Mouse (Mus musculus) urinary bladder, adult 18-20 months (tissue): ENCODE results near the gene Nepro.
A peak's percentile ranks its signal among the peaks of the same experiment; 100 is the strongest.

Experiments used
- DNase-seq, 2 experiments: peaks; one replicate each; pipeline ENCODE4 v3.0.0; 2022; ENCODE audit warnings: low spot score in 2 of 2, mixed read lengths in 2 of 2

Nepro gene

DNA sequence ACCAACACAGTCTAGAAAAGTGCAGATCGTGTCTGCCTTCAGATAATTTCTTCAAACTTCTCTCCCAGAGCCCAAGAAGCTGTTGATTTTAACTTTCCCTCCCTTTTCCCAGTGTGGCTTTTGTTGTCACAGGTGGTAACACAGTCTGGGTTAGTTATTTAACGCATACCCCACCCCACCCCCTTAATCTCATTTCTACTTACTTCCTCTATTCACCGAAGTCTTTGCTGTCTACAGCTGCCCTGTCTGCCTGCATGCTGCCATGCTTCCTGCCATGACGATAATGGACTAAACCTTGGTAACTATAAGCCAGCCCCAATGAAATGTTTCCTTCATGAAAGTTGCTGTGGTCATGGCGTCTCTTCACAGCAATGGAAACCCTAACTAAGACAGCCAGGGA, 21.8 kb upstream of the Nepro start:
- no peak for DNase-seq

DNA sequence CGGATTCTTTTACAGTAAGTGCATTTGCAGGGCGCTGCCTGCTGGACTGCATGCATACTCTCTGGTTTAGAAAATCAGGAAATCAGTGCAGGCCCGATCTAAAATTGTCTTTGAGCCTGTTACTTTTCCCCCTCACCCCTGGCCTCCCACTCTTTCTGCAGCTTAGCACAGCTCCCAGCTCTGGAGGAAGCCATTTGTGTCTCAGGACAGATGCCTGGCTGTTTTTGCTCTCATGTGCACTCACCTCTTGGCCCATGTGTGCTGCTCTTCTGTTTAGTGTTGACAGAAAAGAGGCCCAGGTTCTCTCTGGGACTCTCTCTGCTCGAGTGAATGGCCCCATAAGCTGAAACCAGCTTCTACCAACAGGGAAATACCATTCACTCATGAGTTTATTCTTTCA, 20.6 kb upstream of the Nepro start:
- DNase-seq, result no peak

GRCm38 (mm10) chr16:44716305-44717140, 7.6 kb upstream of the Nepro start:
- peak in 1 of 2 experiments; percentile 11 for DNase-seq

- no peak for DNase-seq
Observed at GRCm38 (mm10) chr16:44717141-44717634, 6.9 kb upstream of the Nepro start.

DNA sequence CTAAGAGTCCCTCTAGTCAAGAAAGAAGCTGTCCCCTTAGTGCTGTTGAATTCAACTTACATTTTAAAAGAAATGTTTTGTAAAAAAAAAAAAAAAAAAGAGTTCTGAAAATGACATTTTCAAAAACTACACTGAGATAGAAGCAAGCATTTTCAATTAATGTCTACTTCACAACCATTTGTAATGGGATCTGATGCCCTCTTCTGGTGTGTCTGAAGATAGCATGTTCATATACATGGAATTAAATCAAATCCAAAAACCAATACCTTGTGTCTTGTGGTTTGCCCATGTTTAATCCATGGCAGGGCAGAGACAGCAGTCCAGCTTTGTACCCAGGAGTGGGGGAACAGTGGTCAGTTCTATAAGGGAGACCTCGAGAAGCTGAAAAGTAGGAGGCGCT, 6.3 kb upstream of the Nepro start:
- DNase-seq, result no peak

GRCm38 (mm10) chr16:44719349-44719748, 4.8 kb upstream of the Nepro start:
- DNase-seq, result no peak

- no peak for DNase-seq
Observed at GRCm38 (mm10) chr16:44720518-44720917, 3.6 kb upstream of the Nepro start.

DNA sequence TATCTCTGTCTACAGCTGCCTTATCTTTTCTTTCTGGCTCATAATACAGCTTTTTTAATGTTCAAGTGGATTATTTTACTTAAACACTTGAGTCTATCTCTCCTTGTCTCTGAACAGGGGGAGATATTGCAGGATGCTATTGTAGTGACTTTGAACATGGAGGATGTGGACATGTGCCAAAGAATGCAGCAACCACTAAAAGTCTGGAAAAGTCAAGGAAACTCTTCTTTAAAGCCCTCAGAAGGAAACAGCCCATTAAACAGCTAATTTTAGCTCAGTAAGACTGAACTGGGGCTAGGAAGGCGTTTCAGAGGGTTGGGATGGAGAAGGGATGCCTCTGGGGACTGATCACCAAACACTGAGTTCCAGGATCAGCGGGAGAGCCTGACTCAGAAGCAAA, 1.4 kb upstream of the Nepro start:
- DNase-seq, result no peak

DNA sequence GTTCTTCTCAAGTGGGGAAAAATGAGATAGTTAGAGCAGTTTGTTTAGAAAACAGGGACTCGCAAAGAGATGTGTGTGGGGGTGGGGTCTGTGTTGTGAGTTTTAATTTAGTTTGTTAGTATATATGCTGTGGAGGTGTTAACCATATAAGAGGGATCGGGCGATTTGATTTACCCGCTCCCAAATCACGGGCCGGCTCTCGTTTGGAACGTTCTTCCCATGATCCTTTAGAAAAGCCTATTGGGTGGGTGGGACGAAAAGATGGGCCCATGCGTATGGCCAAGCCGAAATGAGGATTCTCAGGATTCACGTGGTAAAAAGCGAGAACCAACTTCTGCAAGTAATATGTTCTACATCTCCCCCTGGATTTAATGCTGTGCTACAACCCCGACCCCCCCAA, 746 bp downstream of the Nepro start:
- no peak for DNase-seq

- peak; percentile 28 to 64 for DNase-seq
Observed at GRCm38 (mm10) chr16:44725286-44726223, 1.5 kb downstream of the Nepro start.

DNA sequence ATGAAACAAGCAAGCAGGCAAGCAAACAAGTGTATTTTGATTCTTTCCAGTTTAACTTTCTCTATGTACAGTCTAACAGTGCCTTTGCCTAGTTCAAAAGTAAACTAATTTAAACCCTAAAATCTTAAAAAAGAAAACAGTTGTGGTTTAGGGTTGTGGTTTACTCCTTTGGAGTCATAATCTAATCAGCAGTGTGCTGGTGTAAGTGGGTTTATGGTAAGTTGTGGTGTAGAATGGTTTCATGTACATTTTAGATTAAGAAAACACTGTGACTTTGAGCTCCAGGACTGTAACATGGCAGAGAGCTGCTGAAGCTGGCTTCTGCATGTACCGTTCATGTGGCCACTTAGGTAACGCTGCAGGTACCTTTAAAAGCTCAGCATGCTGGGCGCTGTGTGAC, 3.4 kb downstream of the Nepro start:
- no peak for DNase-seq

- no peak for DNase-seq
Observed at GRCm38 (mm10) chr16:44734059-44734458, 10.0 kb downstream of the Nepro start.

DNA sequence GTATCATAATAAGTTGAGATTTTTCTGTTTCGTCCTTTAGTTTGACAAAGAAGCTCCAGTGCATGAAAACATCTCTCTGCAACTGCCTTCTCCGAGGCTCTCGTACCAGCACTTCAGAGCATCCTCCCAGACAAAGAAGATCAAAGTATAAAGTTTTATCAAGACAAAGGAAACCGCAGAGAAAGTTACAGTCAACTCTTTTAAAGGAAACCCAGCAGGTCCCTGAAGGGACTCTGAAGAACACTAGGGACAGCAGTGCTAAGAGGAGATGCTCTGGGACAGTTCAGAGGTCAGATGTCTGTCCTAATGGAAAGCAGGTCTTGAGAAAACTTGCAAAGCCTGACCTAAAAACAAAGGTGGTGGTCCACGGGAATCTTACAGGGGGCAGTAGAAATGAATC, 11.6 kb downstream of the Nepro start:
- no peak for DNase-seq

DNA sequence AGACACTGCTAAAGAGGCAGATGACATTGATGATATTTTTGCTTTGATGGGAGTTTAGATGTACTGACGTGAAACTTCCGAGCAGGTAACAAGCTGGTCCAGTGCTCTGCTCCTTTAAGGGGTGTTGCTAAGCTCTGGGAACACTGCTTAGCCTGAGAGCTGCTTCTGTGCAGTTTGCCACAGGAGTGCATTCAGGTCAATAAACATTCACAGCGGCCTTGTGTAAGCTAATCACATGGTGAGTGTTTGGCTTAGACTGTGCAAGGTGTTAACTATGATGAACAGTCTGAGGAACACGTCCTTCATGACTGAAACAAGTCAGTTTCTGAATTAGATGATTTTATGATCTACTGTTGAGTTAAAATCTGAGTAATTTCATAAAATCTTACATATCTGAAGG, 12.0 kb downstream of the Nepro start:
- DNase-seq, result no peak

DNA sequence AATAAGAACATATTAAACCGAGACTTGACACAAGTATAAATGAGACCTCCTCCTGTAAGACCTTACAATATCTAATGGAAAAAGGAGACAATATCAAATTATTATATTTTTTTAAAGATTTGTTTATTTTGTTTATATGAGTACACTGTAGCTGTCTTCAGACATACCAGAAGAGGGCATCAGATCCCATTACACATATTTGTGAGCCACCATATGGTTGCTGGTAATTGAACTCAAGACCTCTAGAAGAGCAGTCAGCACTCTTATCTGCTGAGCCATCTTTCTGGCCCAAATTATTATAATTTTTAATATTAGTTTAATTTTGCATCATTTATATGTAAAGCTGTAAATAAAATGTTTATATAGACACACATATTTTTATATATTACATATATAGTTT, 18.7 kb downstream of the Nepro start:
- no peak for DNase-seq

DNA sequence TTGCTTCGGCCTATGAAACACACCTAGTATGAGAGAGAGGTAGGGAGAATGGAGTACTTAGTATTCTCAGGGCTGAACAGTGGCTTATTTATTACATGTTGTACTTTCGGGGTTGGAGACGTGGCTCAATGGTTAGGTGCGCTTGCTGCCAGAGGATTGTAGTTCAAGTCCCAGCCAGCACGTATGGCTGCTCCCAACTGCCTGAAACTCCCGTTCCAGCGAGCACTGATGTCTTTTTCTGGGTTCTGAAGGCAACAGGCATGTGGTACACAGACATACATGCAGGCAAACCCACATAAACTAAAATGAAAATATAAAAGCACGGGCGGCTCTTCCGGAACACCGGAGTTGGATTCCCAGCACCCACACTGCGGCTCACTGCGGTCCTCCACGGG, 21.4 kb downstream of the Nepro start:
- peak in 1 of 2 experiments; percentile 13 for DNase-seq

GRCm38 (mm10) chr16:44745866-44746562, 21.9 kb downstream of the Nepro start, which contains the start of gene Gtpbp8:
Gene Gtpbp8 (minus strand): TSS chr16:44746363.
- peak; percentile 77 to 84 for DNase-seq

DNA sequence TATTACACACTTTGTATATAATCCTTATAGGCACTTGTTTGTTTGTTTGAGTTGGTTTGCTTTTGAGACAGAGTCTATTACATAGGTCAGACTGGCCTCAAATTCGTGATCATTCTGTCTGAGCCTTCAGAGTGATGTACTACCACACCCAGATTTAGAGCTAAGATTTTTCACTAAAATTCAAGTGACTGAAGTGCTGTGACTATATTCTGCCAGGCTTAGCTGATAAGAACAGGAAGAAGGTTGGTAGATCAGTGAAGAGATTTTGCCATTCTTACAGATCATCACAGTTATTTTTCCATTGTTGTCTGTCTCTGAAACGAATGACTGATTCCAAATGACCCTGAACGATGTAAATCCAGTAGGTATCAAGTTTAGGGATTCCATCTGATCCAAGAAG, 23.9 kb downstream of the Nepro start:
- DNase-seq, result no peak

- DNase-seq, result no peak
Observed at GRCm38 (mm10) chr16:44757700-44758099, 33.6 kb downstream of the Nepro start.

DNA sequence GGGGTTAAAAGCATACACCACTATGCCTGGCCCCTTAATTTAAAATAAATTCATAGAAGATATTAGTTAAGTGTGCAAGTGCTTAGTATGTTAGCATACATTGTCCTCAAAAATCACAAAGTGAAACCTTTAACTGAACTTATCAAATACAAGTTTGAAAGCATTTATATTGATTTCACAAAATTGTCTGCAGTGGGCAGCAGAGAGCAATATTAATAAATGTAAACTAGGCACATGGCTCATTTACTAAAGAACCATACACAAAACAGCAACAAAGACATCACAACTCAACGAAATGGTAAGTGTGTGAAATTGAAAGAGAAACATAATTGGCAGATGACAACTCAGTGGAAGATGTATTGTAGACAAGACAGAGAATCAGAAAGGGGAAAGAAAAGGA, 37.7 kb downstream of the Nepro start:
- DNase-seq, result no peak

GRCm38 (mm10) chr16:44765555-44766319, 41.6 kb downstream of the Nepro start, which contains the start of gene Cd200r1:
Gene Cd200r1 (plus strand): TSS chr16:44765736.
- DNase-seq, result no peak
